Comparison of ENCODE assay signal across 9 mouse cellular contexts in genomic region chr12:52382832-52383580, GRCm38 (mm10).
A peak's percentile ranks its signal among the peaks of the same experiment; 100 is the strongest.
DNase-seq lines count a peak whose midpoint lies in the region; ATAC-seq lines count a peak whose summit lies in the region.
"Had no signal": no experiment of that assay in that cellular context is flagged by ENCODE, and none has a peak within 500 bp of the region (broad histone marks: within the 10 kb centered on the region; RNA-seq: fewer than 3 reads in every experiment).

No protein-coding gene starts in this region.

- H3K4me2 ChIP-seq in heart, embryonic 11.5 days = peak overlapping the region; percentile 49

- no peaks in the 10 kb centered on the region for H3K36me3 ChIP-seq in heart, embryonic 11.5 days (ENCODE audit: control insufficient read depth, insufficient read depth, low read length)

- H3K27me3 ChIP-seq in heart, embryonic 11.5 days (ENCODE audit: control insufficient read depth, insufficient read depth, low read length) = no peaks in the 10 kb centered on the region

- no peak overlapping the region for H3K9ac ChIP-seq in heart, embryonic 11.5 days (ENCODE audit: low read depth, low read length)
- H3K9ac ChIP-seq: liver, embryonic 14.5 days had no signal

- H3K27ac ChIP-seq in heart, embryonic 11.5 days (ENCODE audit: low read depth, low read length) = no peak overlapping the region
- H3K27ac ChIP-seq: liver, embryonic 14.5 days had no signal

- ATAC-seq in heart, embryonic 11.5 days (replicated peaks; ENCODE audit: insufficient number of reproducible peaks, low FRiP score, low TSS enrichment) = 0 out of 2 replicates have a peak, but pooled peaks have one; percentile 39
- ATAC-seq in megakaryocyte progenitor cell, adult 5-6 weeks (replicated peaks; ENCODE audit: poor library complexity) = peak; percentile 91
- no peak for ATAC-seq in cerebellum, adult (ENCODE audit: insufficient number of reproducible peaks, low FRiP score, low TSS enrichment)

- H3K9me3 ChIP-seq in heart, embryonic 11.5 days (replicated peaks; ENCODE audit: control insufficient read depth, low read length) = no peaks in the 10 kb centered on the region

- no peak overlapping the region for H3K4me3 ChIP-seq in heart, embryonic 11.5 days (ENCODE audit: low read depth, low read length)

- peaks cover 19% of the 10 kb centered on the region for H3K4me1 ChIP-seq in heart, embryonic 11.5 days (ENCODE audit: control insufficient read depth, insufficient read depth, low read length)

- 16% methylated on average over 7 of the region's 7 CpGs for WGBS in heart, embryonic 11.5 days (ENCODE audit: insufficient replicate concordance)

- no peak for DNase-seq in heart, adult 9 months (ENCODE audit: low spot score in 2 of 2)
- peak; percentile 95 for DNase-seq in R1 (ENCODE audit: low read depth, low spot score)
- peak; percentile 38 for DNase-seq in induced T-regulatory cell, adult 2 months (ENCODE audit: low read depth)
- DNase-seq in ovary, postnatal 10 days (ENCODE audit: low spot score) = no peak
- no peak for DNase-seq in B cell, adult 2 months

Comparison
In these comparisons a context has a peak if more than half of its experiments do, and no peak if none do; other contexts are left out.
1. DNase-seq: peak in R1 (single experiment) and induced T-regulatory cell, adult 2 months (single experiment); none in heart, adult 9 months (0 of 2), ovary, postnatal 10 days (single experiment) and B cell, adult 2 months (0 of 2).